Mouse (Mus musculus) gastrocnemius, postnatal 4 days (tissue): Measurements from ENCODE around the gene Bbs9. TPM values are rescaled to one million over a fixed set of nuclear protein-coding genes. Genes with fewer than 3 reads are reported as not detected.
A peak's percentile ranks its signal among the peaks of the same experiment; 100 is the strongest.

ENCODE experiments used
- DNase-seq, 2 experiments: peaks; one replicate each; pipeline ENCODE4 v3.0.0; 2021 to 2022; ENCODE audit warnings: low spot score in 2 of 2, mixed read lengths in 2 of 2
- total RNA-seq, 2 experiments: library from RNA; stranded (reverse); gene quantifications; 2 replicates each; pipeline ENCODE4 v1.2.3; 2021

The Bbs9 gene
- total RNA-seq, 2 experiments from 2014 or later = 14.0 to 17.5 TPM

DNA sequence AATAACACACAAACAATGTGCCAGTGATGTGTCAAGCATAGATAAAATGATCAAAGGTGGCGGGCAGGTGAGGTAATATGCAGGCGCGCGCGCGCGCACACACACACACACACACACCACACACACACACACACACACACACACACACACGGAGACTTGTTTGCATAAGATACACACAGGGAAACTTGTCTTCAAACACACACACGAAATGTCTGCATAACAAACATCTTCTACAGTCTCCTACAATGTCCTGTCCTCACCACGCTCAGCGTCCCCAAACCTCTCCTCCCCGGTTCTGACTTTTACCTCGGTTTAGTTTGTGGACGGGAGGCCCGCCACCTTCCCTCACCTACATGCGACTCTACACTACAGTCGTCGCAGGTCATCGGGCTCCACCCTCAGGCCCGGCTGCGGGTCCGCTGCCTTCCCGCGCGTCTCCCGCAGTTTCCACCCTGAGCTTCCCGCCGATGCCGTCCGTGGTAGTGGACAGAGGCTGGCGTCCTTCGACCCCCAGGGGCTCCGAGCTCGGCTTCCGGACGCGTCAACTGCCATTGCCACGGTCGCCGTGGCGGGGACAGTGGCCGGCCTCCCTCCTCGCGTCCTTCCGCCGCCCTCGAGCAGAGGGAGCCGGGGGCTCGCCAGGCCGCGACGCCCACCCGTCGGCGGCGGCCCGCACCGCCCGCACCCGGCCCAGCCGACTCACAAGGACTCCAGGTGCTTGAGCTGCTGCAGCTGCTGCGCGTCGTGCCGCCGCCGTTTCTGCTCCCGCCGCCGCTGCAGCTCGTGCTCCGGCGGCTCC is 7.9 kb upstream of the Bbs9 start:
- DNase-seq = peak in 1 of 2 experiments; percentile 46

DNA sequence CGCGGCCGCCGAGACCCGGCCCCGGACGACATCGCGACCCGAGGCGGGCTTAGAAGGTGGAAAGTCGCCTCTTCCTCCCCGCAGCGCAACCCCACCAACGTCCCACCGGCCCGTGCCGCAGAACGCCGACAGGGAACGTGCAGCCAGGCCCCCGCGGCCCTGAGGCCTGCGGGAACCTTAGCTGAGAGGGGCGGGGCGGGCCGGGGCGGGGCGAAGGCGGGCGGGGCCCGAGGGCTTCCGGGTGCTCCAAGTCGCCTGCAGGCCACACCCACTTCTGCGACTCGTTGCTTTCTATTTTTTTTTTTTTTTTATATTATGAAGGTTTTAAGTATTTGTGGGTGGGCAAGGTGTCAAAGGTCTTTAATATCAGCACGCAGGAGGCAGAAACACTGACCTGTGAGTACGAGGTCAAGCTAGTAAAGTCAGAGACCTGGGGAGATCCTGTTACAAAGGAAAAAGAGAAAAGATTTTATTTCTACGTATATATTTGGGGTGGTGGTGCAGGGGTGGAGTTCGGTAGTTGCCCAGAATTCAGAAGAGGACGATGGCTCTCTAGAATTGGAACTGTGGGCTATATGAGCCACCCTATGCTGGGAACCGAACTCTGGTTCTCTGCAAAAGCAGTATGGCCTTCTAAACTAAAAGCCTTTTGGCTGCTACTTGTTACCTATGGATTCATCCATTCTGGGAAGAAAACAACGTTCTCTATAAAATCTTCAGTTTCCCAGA is 7.2 kb upstream of the Bbs9 start:
- peak; percentile 42 to 69 for DNase-seq

DNA sequence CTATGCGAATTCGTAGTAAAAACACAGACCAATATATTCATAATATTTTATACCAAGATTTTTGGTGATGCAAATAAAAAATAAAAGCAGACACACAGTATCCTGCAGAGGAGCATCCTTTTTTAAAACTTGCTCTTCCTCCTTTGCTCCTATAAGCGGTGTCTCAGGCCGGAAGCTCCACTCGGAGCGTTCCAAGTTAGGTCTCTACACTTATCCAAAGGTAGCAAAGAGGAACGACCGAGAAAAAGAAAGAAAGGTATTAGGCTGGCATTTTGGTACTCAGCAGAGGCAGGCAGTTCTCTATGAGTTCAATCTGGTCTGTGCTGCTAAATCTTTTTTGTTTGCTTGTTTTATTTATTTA is 6.6 kb upstream of the Bbs9 start:
- no peak for DNase-seq

DNA sequence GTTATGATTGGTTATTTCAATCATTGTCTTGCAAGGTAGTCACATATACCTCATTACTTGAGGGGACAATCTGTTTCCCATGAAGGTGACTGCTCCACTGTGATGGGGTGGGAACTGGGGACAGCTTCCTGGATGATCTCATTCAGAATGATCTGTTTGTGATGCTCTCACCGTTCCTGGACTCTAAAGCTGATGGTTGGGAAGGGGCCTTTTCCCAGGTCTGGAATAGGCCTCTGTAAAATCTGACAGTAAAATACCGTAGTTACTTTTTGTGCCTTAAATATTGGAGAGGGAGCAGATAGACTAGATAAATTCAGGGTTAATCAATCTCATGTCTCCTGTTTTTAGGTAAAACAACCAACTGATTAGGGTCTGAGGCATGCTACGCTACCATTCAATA is 5.9 kb upstream of the Bbs9 start, which contains the start of gene Rp9:
Rp9 (minus strand) TSS at position 101 of the 400 bp plus-strand sequence.
- no peak for DNase-seq

DNA sequence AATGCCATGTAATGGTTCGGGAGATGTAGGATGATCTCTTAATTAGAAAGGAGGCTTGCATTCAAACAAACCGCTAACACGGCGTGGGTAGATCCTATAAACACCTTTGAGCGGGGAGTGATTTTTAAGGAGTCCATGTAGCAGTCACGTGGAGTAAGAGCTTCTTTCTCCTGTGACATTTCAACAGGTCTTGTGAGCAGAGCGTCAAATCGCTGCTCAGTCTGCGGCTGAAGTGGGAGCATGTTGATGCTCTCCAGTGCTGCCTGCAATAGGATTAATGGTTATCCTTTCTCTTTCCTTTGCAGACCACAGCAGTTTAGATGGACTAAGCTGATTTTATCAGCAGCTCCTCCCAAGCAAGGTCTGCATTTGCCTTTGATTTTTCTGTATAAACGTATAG is 750 bp downstream of the Bbs9 start:
- no peak for DNase-seq

DNA sequence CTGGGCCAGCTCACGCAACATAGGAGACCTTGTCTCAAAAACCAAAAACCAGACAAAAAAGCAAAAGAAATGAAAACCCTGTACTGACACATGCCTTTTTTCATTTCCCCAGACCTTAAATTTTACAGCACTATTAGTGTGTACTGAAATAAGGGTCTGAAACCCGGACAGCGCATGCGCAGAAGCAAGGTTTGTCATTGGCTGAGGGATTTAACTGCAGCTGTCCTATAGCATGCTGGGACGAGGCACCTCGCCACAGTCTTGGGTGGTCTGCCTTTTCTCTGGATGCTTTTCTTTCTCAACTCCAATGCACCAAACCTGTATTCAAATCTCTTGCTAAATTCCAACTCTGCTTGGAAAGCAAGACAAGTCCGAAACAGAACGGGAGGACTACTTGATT is 3.4 kb downstream of the Bbs9 start:
- no peak for DNase-seq

DNA sequence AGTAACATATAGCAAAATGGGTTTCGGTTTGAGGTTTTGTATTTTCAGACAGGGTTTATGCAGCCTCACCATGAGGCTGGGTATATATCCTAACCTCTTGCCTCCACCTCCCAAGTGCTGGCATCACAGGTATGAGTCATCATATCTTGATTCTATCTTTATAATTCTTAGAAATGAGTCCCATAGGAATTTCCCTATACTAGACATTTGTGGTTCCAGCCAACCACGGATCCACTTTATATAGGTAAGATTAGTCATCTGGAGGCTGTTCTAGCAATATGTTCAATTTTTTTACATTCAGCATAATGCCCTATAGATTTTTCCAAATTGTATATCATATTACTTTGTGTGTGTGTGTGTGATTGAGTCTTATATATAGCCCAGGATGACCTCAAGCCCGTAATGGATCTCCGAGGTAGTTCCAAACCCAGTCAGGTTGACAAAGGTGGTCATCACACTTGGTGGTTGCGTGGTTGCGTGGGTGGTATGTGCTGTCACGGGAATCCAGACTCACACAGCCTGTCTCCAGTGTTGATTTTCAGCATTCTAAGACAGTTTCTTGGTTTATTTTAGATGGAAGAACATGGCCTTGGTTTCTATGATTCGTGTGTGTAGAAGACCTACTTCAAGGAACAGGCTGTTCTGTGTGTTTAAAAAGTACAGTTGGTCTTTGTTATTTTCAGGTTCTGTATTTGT is 8.5 kb downstream of the Bbs9 start:
- DNase-seq = no peak

DNA sequence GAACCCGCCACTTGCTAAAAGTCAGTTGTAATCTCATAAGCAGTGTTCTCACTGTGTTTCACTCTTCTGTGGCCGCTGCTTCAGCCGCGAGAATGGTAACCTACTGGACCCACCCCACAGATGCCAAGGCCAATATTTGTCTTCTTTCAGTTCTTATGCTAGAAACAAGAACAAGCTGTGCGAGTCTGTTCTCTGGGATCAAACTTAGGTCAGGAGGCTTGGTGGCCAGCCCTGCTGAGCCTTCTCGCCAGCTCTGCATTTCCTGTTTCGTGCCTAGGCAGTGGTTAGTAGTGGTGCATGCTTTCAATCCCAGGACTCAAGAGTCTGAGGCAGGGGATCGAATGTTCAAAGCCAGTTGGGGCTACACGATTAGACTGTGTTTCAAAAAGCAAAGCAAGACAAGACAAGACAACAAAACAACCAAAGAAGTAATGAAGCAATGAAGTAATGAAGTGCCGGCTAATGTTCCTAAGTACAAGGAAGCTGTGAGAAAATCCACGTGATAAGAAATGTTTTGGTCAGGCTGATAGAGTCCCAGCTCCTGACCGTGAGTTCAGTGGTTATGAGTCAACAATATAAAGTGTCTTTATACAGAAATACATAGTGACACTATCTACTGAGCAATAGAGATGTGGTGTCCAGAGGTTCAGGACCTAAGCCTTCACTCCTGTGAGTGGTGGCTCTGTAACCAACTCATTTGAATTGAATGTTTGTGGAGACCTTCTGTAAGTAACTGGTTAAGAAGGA is 9.2 kb downstream of the Bbs9 start:
- no peak for DNase-seq

DNA sequence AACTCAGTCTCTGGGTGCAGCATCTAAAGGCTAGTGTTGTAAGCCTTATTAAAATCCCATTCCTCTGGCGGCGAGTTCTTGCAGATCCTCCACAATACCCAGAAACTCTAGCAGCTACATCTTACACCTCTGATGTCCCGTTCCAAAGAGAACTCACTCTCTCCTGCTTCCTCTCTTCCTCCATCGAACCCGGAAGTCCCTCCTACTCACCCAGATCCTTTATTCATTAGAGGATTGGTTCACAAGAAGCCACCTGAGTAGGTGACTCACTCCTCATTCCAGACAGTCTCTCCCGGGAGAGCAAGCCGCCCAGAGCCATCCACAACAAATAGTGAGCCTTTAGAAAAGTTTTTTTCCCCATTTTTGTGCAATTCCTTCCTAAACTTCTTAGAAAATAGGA is 10.7 kb downstream of the Bbs9 start:
- no peak for DNase-seq

DNA sequence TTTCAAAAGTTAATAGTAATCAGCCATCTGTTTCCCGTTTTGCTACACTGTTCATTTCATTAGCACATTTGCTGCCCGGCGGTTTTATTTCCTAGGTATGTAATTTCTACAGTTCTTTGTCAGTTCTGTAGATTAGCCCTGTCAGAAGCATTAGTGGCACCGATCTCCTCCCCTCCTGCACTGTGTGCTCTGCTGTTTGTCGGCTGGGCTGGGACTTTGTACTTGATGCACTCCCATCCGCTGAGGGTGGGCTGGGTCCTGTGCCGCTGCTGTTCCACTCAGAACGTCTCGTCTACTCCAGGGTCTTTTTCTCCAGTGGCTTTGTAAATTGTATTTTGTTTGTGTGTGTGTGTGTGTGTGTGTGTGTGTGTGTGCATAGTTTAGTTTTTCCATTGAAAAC is 13.4 kb downstream of the Bbs9 start:
- DNase-seq = no peak

DNA sequence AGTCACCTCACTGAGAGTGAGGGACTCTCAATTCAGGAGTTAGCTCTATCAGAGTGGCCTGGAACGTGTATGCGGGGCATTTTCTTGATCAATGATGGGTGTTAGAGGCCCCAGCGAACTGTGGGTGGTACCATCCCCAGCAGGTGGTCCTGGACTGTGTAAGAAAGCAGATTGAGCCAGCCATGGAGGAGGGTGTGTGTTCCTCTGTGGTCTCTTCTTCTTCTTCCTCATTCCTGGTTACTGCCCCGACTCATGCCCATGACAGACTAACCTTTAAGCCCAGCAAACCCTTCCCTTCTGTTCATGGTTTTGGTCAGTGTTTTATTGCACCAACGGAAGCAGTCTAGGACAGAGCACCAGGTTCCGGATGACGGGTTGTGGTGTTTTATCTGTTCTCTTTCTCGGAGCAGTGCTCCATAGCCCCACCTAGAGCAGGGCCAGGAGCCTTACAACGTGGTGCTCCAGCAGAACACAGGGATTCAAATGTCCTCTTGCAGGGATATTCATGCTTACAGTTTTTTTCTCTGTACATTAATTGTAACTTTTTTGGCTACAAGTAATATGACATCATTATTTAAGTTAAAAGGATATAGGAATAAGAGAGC is 18.8 kb downstream of the Bbs9 start:
- no peak for DNase-seq

DNA sequence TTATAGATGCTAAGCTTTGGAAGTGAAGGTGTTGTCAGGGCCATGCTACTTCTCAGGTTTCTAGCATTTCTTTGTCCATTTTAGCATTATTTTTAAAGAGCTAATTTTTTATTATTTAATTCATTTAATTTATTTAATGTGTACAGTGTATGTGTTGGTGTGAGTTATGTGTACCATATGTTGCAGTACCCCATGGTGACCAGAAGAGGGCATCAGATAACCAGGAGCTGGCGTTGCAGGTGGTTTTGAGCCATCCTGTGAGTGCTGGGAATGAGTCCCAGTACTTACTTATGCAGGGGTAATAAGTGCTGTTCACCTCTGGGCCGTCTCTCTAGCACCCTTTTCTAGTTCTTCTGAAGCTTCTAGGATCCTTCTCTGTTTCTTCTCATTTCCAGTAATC is 19.6 kb downstream of the Bbs9 start:
- DNase-seq = no peak

DNA sequence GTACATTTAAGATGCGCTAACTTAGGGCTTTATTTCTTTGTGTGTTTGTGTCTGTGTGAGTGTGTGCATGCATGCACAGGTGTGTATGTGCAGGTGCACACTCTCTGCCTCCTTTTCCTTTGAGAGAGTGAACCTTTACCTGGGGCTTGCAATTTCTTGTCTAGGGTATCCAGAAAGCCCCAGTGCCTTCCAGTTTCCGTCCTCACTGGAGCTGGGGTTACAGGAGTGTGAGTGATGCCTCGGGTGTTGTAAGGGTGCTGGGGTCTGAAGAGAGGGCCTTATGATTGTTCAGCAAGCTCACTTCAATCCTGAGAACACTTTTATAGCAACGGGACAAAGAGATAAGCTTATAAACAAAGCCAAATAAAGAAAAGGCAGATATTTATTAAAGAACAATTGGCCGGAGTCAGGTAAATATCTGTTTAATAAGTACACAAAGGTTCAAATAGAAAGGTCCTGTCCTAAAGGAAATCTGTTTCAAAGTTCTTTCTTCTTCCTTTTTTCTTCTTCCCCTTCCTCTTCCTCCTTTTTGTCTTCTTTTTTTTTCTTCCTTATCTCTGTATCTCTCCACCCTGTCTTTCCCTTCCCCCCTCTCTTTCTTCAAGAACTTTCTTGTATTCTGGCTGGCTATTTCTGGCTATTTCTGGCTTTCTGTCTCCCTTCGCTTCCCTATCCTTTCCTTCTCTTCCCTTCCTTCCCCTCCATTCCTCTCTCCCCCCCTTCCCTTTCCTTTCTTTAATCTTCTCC is 21.7 kb downstream of the Bbs9 start:
- no peak for DNase-seq

DNA sequence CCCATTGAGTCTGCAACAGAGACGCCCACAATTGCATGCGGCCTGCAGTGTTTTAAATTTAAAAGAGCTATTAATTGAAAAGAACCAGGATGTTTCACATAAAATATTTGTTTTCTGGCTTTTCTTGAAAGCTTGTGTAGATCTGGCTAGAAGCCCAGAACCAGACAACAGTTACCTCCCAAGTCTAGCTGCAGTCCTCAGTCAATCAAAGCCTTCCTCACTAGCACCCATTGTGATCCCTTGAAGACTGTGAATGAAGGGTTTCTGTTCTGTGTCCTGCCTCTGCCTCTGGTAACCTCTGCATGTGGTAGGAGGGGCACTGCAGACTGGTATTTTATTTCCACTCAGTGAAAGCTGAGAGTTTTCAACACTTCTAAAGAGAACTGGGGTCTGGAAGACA is 27.5 kb downstream of the Bbs9 start:
- no peak for DNase-seq

DNA sequence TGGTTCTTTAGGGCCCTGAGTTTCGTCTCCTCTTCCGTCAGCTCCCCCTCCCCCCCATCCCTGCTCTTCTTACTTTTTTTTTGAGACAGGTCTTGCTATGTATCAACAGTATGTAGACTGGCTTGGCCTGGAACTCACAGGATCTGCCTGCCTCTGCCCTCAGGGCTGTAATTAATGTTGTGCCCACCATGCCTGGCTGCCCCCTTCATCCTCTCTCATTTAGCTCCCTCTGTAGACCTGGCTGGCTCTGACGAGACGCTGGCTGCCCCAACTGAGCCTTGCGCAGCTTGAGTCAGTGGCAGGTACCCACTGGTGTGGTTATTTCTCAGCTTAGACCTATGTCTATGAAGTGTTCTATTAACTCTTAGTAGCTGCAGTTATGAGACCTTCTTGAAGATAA is 28.1 kb downstream of the Bbs9 start:
- no peak for DNase-seq

DNA sequence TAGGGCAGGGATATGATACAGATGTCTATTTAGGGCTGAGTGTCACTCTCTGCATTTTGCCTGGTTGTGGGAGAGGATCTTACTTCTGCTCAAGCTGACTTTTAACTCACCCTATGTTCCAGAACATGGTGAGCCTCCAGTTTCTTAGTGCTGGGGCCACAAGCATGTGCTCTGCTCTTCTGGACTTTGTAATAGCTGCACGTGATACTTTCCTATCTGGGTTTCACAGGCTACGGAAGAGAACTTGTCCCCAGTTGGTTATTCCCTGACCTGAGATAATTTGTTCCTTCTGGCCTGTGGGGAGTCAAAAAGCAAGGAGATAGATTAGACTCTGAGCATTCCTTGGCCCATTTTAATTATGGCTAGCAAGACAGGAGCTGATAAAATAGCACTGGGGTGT is 30.1 kb downstream of the Bbs9 start:
- no peak for DNase-seq

DNA sequence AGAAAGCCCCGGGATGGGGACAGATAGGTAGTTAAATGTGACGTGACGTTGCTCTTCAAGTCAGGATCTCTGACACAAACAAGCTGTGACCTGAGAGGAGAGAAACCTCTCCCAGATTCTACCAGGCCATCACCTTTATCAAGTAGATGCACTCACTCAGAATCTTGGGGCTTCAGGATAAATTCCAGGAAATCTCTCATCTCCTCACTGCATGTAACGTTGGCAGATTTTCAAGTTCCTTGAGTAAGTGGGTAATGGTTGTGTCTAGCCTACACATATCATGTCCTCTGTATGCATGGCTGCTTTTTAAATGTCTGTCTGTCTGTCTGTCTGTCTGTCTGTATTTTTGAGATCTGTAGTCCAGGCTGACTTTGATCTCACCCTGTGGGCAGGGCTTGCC is 39.6 kb downstream of the Bbs9 start:
- DNase-seq = no peak

DNA sequence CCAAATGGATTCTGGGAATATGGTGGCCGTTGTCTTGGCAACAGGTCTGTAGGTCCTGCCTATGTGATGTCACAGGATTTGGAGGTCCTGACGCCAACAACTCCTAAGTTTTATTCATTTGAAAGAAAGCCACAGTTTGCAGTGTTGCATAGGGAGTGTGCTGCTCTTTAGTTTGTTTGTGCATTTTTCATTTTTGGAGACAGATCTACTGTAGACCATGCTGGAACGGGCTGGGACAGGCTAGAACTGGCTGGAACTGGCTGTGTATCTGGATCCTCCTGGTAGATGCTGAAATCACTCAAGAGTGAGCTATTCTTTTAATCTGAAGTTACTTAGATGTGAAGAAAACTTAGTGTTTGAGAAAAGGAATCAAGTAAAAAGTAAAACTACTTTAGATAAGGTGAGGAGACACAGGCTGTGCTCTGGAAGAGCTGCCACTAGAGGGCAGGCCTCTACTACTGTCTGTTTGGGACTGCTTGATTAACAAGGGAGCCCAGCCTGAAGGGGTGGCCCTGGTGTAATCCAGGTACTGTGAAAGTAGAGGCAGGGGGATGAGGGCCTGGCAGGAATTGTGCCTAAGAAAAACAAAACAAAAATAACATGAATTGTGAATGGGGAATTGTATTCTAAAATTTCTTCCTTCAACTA is 43.0 kb downstream of the Bbs9 start:
- peak in 1 of 2 experiments; percentile 29 for DNase-seq

DNA sequence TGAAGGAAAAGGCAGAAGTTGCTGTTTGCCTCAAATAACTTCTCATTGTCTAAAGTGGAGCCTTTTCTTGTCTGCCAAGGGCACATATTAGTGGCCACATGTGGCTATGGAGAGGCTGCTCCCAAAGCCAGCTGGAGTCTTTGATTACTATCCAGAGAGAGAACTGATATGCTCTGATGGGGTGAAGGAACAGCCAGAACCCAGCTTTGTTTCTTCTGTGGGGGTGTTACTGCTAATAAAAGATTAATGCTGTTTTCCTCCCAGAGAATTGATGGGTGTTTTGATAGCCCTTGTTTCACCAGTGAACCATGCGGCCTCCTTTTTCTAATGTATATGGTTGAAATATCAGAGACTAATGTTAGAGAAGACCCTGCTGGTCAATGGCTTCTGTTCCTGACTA is 47.9 kb downstream of the Bbs9 start:
- no peak for DNase-seq
